Mouse (Mus musculus) forebrain, embryonic 15.5 days (tissue): ENCODE measurements around the gene 2210011C24Rik. TPM values are rescaled to one million over a fixed set of nuclear protein-coding genes. Genes with fewer than 3 reads are reported as not detected.

ENCODE experiments used
- ATAC-seq: fragments of 200-750 bp; cut with Nextera tagmentation; replicated peaks from 2 replicates; pipeline ENCODE4 v1.8.0; 2017; ENCODE audit warnings: mild to moderate bottlenecking, moderate TSS enrichment, moderate library complexity
- H3K27ac ChIP-seq: fragments of 300-500 bp; sonication (generic); replicated peaks from 2 replicates; pipeline ENCODE4 v1.5.1; 2015; ENCODE audit warnings: mild to moderate bottlenecking, inconsistent platforms
- H3K27me3 ChIP-seq: fragments of 300-500 bp; sonication (generic); 2 replicates; pipeline ENCODE4 v1.6.1; 2015; ENCODE audit warnings: inconsistent platforms
- H3K36me3 ChIP-seq: fragments of 300-500 bp; sonication (generic); 2 replicates; pipeline ENCODE4 v1.6.1; 2015; ENCODE audit warnings: mild to moderate bottlenecking, inconsistent platforms
- H3K4me1 ChIP-seq: fragments of 300-500 bp; sonication (generic); 2 replicates; pipeline ENCODE4 v1.6.1; 2015; ENCODE audit warnings: inconsistent platforms
- H3K4me2 ChIP-seq: fragments of 300-500 bp; sonication (generic); replicated peaks from 2 replicates; pipeline ENCODE4 v1.6.1; 2015; ENCODE audit warnings: mild to moderate bottlenecking, inconsistent platforms
- H3K4me3 ChIP-seq: fragments of 300-500 bp; sonication (generic); 2 replicates; pipeline ENCODE4 v1.5.1; 2015; ENCODE audit warnings: mild to moderate bottlenecking, inconsistent platforms
- H3K9ac ChIP-seq: fragments of 300-500 bp; sonication (generic); replicated peaks from 2 replicates; pipeline ENCODE4 v1.6.1; 2015; ENCODE audit warnings: mild to moderate bottlenecking, inconsistent platforms
- H3K9me3 ChIP-seq: fragments of 300-500 bp; sonication (generic); 2 replicates; pipeline ENCODE4 v1.6.1; 2016; ENCODE audit warnings: inconsistent platforms
- WGBS: fragments of 180-500 bp; shearing (Covaris S2); methylation state at CpG from one replicate; pipeline ENCODE4 v1.1.7; 2015; ENCODE audit warnings: mixed read lengths; 5-methylcytosine and 5-hydroxymethylcytosine counted together
- polyA plus RNA-seq: library from polyadenylated mRNA; unstranded; fragments of >200 nt; fragmentation: Nextera tagmentation; extraction: Ambion mirVana; gene quantifications from 2 replicates; pipeline ENCODE4 v1.2.1, GENCODE M21; 2015

Gene 2210011C24Rik
- polyA plus RNA-seq, 1 experiment from 2014 or later, result not detected

GRCm38 (mm10) chr8:83981533-83981932, 30.4 kb downstream of the 2210011C24Rik start:
- H3K4me3 ChIP-seq, result no peak overlapping the region
- WGBS, result 94% methylated on average over 7 of the region's 7 CpGs
- no peaks in the 10 kb centered on the region for H3K27me3 ChIP-seq
- H3K9ac ChIP-seq, result no peak overlapping the region
- peaks cover 51% of the 10 kb centered on the region for H3K36me3 ChIP-seq
- ATAC-seq, result no peak
- no peaks in the 10 kb centered on the region for H3K9me3 ChIP-seq
- H3K27ac ChIP-seq, result no peak overlapping the region
- peaks cover 14% of the 10 kb centered on the region for H3K4me1 ChIP-seq
- no peak overlapping the region for H3K4me2 ChIP-seq

DNA sequence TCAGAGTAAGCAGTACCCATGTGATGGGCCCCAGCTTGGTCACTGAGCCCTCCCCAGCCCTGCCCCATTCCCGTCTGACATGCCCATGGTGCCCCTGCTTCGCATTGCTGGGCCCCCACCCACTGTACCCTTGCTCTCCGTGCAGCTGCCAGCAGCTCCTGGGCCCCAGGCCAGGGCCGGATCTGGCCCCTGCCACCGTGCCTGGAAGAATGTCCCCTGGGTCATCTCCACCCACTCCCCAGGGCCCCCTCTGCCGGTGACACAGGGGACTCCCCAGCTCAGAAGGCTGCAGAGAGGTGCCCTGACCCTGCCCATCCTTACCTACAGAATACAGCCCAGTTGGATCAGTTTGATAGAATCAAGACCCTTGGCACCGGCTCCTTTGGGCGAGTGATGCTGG, 31.1 kb downstream of the 2210011C24Rik start:
- H3K9ac ChIP-seq, result no peak overlapping the region
- peaks cover 44% of the 10 kb centered on the region for H3K36me3 ChIP-seq
- H3K9me3 ChIP-seq, result no peaks in the 10 kb centered on the region
- no peak for ATAC-seq
- no peak overlapping the region for H3K27ac ChIP-seq
- H3K4me2 ChIP-seq, result no peak overlapping the region
- WGBS, result 80% methylated on average over 8 of the region's 8 CpGs
- no peak overlapping the region for H3K4me3 ChIP-seq
- no peaks in the 10 kb centered on the region for H3K27me3 ChIP-seq
- H3K4me1 ChIP-seq, result peaks cover 14% of the 10 kb centered on the region

GRCm38 (mm10) chr8:83980250-83980649, 31.7 kb downstream of the 2210011C24Rik start:
- H3K36me3 ChIP-seq, result peaks cover 41% of the 10 kb centered on the region
- H3K4me1 ChIP-seq, result peaks cover 14% of the 10 kb centered on the region
- no peak for ATAC-seq

GRCm38 (mm10) chr8:83978200-83978599, 33.8 kb downstream of the 2210011C24Rik start:
- Histone ChIP-seq H3K4me2 (no peak overlapping the region), H3K4me3 (no peak overlapping the region), H3K27ac (0 out of 2 replicates have a peak overlapping the region, but pooled peaks have one; percentile 12), H3K36me3 (peaks cover 27% of the 10 kb centered on the region), H3K27me3 (no peaks in the 10 kb centered on the region), H3K4me1 (peaks cover 27% of the 10 kb centered on the region), H3K9ac (no peak overlapping the region), H3K9me3 (no peaks in the 10 kb centered on the region)
- no peak for ATAC-seq
- 72% methylated on average over 9 of the region's 9 CpGs for WGBS

More at GRCm38 (mm10) chr8:83980250-83980649, 31.7 kb downstream of the 2210011C24Rik start:
- Histone ChIP-seq H3K9ac (no peak overlapping the region), H3K4me2 (no peak overlapping the region), H3K27ac (no peak overlapping the region), H3K27me3 (no peaks in the 10 kb centered on the region), H3K4me3 (no peak overlapping the region), H3K9me3 (no peaks in the 10 kb centered on the region)
- 91% methylated on average over 1 of the region's 1 CpGs for WGBS

- no peaks in the 10 kb centered on the region for H3K9me3 ChIP-seq
- H3K4me2 ChIP-seq, result no peak overlapping the region
- no peak overlapping the region for H3K4me3 ChIP-seq
- peaks cover 28% of the 10 kb centered on the region for H3K4me1 ChIP-seq
- WGBS, result 56% methylated on average over 6 of the region's 6 CpGs
- H3K27me3 ChIP-seq, result no peaks in the 10 kb centered on the region
- H3K9ac ChIP-seq, result no peak overlapping the region
- ATAC-seq, result no peak
- H3K27ac ChIP-seq, result 0 out of 2 replicates have a peak overlapping the region, but pooled peaks have one; percentile 12
- H3K36me3 ChIP-seq, result peaks cover 21% of the 10 kb centered on the region
These were observed 34.3 kb downstream of the 2210011C24Rik start for GRCm38 (mm10) chr8:83977646-83978045.

DNA sequence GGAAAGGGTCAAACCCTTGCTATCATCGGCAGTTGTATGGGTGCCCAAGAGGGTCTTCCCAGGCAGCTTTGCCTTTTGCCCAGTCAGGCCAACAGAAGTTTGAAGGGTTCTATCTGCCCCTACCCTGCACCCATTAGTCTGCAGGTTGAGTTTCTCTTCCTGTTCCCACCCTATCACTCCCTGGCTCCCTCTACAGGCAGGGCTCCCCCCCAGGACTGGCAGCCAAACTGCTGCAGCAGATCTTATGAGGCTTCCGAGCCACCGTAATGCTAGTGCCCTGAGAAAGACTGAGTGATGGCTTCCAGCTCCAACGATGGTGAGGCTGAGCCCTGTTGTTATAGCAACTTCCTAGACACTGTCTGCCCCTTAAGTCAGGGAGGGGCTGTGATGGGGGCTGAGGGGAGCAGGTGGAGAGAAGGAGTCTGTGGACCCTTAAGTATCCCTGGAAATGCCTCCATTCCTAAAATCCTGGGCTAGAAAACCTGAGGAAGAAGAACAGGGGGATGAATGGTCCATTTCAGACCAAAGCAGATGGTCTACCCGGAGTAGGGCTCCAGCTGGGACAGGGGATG, 35.1 kb downstream of the 2210011C24Rik start:
- Histone ChIP-seq H3K9me3 (no peaks in the 10 kb centered on the region), H3K27me3 (no peaks in the 10 kb centered on the region), H3K4me2 (no peak overlapping the region), H3K27ac (no peak overlapping the region), H3K36me3 (peaks cover 15% of the 10 kb centered on the region), H3K4me1 (peaks cover 31% of the 10 kb centered on the region), H3K4me3 (no peak overlapping the region), H3K9ac (no peak overlapping the region)
- ATAC-seq, result no peak
- 81% methylated on average over 5 of the region's 5 CpGs for WGBS

DNA sequence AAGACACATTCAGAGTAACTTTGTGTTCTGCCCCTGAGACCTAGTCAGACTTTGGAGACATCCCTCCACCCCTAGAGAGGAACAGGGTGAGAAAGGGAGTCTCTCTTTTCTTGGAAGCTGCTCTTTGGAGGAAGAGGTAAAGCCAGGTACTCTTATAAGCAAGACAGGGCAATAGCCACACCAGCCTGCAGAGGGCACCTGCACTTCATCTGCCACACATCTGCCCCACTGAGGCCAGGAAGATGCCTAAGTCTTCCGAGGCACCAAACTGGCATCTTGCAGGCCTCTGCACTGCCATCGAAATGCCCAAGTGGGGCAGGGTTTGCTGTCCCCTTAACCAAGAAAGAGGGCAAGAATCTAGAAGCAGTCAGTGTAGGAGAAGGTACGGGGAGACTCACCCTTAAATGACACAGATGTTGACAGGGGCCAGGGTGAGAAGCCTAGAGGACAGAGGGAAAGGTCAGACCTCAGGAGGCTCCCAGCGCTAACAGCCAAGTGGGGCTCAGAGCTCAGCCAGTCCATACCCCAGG, 35.8 kb downstream of the 2210011C24Rik start:
- WGBS, result 89% methylated on average over 4 of the region's 4 CpGs
- peaks cover 8% of the 10 kb centered on the region for H3K36me3 ChIP-seq
- no peaks in the 10 kb centered on the region for H3K27me3 ChIP-seq
- H3K9ac ChIP-seq, result no peak overlapping the region
- peaks cover 34% of the 10 kb centered on the region for H3K4me1 ChIP-seq
- H3K4me3 ChIP-seq, result no peak overlapping the region
- H3K27ac ChIP-seq, result no peak overlapping the region
- no peak for ATAC-seq
- no peaks in the 10 kb centered on the region for H3K9me3 ChIP-seq
- H3K4me2 ChIP-seq, result no peak overlapping the region

- Histone ChIP-seq H3K9ac (no peak overlapping the region), H3K27me3 (no peaks in the 10 kb centered on the region), H3K4me3 (peak overlapping the region; percentile 90; the same call in 1 of the 2 replicates), H3K4me2 (peak overlapping the region; percentile 96; the same call in 1 of the 2 replicates), H3K4me1 (peaks cover 34% of the 10 kb centered on the region), H3K36me3 (no peaks in the 10 kb centered on the region), H3K9me3 (no peaks in the 10 kb centered on the region), H3K27ac (no peak overlapping the region)
- 74% methylated on average over 4 of the region's 4 CpGs for WGBS
- no peak for ATAC-seq
These were observed 37.5 kb downstream of the 2210011C24Rik start for GRCm38 (mm10) chr8:83974521-83974920.

DNA sequence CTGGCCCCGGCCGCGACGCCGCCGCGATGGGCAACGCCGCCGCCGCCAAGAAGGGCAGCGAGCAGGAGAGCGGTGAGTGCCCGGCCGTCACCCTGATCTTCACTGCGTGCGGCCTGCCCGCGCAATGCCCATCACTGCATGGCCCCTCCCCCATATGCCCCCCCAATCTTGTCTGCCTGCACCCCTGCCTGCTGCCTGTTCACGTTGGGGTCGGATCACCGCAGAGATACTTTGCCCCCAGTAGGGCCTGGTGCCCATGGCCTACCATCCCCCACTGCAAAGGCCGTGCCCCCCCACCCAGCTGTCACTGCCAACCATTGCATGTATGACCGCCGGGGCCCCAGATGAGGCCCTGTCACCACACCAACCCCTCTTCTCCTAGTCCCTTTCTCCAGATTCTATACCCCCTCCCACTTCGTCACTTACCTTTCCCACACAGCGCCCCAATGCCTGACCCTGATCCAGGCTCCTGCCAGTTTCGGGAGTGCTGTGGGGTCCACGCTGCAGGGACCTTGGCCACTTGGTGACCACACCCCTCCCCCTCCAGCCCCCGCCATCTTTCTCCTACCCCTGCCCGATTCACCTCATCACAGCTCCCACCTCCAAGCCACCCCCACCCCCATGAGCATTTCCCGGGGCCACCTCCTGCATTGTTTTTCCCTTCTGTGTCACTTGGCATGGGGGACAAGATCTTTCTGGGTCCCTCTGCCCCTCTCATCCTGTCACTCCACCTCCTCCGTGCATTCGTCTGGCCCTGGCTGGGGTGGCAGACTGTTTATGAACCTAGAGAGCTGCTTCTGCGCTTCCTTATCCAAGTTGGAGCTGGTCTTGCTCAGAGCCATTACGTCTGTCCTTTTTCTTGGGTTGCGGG, 38.6 kb downstream of the 2210011C24Rik start:
- Histone ChIP-seq H3K27ac (peak overlapping the region; percentile 81), H3K4me1 (peaks cover 34% of the 10 kb centered on the region), H3K4me3 (peak overlapping the region; percentile 90), H3K36me3 (0 out of 2 replicates have a peak, but pooled peaks cover 3% of the 10 kb centered on the region), H3K27me3 (no peaks in the 10 kb centered on the region), H3K9me3 (no peaks in the 10 kb centered on the region), H3K9ac (peak overlapping the region; percentile 89), H3K4me2 (peak overlapping the region; percentile 96)
- peak; percentile 46; the same call in 1 of the 2 replicates for ATAC-seq
- WGBS, result 2% methylated on average over 37 of the region's 37 CpGs

DNA sequence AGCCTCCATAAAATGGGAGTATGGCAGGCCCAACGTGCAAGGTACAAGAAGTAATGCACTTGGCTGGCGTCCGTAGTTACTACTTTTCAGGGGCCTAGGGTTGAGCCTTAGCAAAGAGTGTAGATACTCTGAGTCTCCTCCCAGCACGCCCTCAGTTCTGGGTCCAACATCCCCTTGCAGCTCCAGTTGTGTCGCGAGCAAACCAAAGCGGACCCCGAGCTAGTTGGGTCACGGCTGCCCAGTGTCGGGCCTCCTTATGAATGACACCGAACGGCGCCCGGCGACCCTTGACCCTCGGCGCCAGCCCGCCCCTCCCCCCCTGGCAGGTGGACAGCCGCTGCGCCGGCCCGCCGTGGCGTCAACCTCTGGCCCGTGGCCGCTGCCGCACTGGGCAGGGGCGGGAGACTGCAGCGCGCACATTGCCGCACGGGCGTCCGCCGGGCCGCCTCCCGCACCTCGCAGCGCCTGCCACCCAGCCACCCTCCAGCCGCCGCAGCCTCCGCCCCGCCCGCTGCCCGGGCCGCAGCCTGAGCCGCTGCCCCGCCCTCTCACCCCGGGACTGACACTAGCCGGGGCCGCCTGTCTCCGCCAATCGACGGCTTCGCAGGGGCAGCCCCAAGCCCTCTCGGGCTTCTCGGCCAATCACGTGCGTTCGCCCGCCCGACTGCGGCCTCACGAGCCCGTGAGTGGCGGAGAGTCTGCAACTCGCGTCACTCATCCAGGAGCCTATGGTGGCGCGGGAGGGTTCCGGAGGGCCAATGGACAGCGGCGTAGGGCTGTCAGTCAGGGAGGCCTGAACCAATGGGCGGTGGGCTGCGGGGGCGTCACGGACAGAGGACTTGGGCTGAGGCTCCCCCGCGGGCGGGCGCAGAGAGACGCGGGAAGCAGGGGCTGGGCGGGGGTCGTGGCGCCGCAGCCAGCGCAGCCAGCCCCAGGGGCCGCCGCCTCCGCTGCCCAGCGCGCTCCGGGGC, 39.5 kb downstream of the 2210011C24Rik start, which contains the start of gene Prkaca:
Prkaca (plus strand) TSS at position 844 of the 971 bp plus-strand sequence.
- H3K4me3 ChIP-seq, result peak within 1 kb of the TSS; percentile 90
- H3K4me1 ChIP-seq, result peaks cover 28% of the 10 kb centered on the region
- peaks cover 6% of the 10 kb centered on the region; the same call in 1 of the 2 replicates for H3K36me3 ChIP-seq
- no peaks in the 10 kb centered on the region for H3K9me3 ChIP-seq
- H3K27me3 ChIP-seq, result no peaks in the 10 kb centered on the region
- H3K4me2 ChIP-seq, result peak within 1 kb of the TSS; percentile 96
- peak within 1 kb of the TSS; percentile 89 for H3K9ac ChIP-seq
- ATAC-seq, result peak; percentile 100
- WGBS, result under 1% methylated on average over 71 of the region's 94 CpGs
- peak within 1 kb of the TSS; percentile 81 for H3K27ac ChIP-seq

GRCm38 (mm10) chr8:83971661-83972060, 40.3 kb downstream of the 2210011C24Rik start:
- Histone ChIP-seq H3K4me1 (peaks cover 20% of the 10 kb centered on the region), H3K27ac (peak overlapping the region; percentile 69; the same call in 1 of the 2 replicates), H3K4me2 (peak overlapping the region; percentile 83), H3K36me3 (peaks cover 6% of the 10 kb centered on the region; the same call in 1 of the 2 replicates), H3K9me3 (no peaks in the 10 kb centered on the region), H3K27me3 (no peaks in the 10 kb centered on the region), H3K9ac (peak overlapping the region; percentile 73), H3K4me3 (peak overlapping the region; percentile 90)
- ATAC-seq, result no peak
- WGBS, result 80% methylated on average over 6 of the region's 6 CpGs
